Mouse (Mus musculus) ES-Bruce4 (cell line): ENCODE data around the gene Ampd1.

Experiments
- CTCF ChIP-seq: IDR thresholded peaks from one replicate; pipeline ENCODE4 v1.8.1; 2011; ENCODE audit warnings: low read depth, low read length
- EP300 ChIP-seq: IDR thresholded peaks from 2 replicates; pipeline ENCODE4 v1.6.1; 2011; ENCODE audit warnings: low read depth, low read length; ENCODE audit not compliant: insufficient read depth
- POLR2A ChIP-seq: IDR thresholded peaks from one replicate; pipeline ENCODE4 v1.8.1; 2011; ENCODE audit warnings: low read length; ENCODE audit not compliant: insufficient read depth

- TF ChIP-seq POLR2A, result no peak
- no peak for TF ChIP-seq CTCF
- TF ChIP-seq EP300, result no peak
Observed at GRCm38 (mm10) chr3:103101909-103102308, 28.1 kb downstream of the Ampd1 start.
